Mouse (Mus musculus): Measurements from ENCODE around the gene Dab2. TPM values are rescaled to one million over a fixed set of nuclear protein-coding genes. Genes with fewer than 3 reads are reported as not detected.
A peak's percentile ranks its signal among the peaks of the same experiment; 100 is the strongest.

The Dab2 gene
- polyA plus RNA-seq, 1 experiment from 2014 or later = 77.8 TPM

GRCm38 (mm10) chr15:6298726-6299125 is 862 bp upstream of the Dab2 start:
- no peak overlapping the region for H3K9ac ChIP-seq
- no peak for ATAC-seq (replicated peaks; ENCODE audit: low FRiP score)
- no peak overlapping the region for H3K4me3 ChIP-seq (replicated peaks)
- H3K27me3 ChIP-seq = no peaks in the 10 kb centered on the region
- WGBS = 78% methylated on average over 3 of the region's 3 CpGs
- no peak overlapping the region for H3K4me2 ChIP-seq
- H3K36me3 ChIP-seq = no peaks in the 10 kb centered on the region
- H3K27ac ChIP-seq = no peak overlapping the region
- H3K4me1 ChIP-seq = no peaks in the 10 kb centered on the region
- H3K9me3 ChIP-seq (replicated peaks) = no peaks in the 10 kb centered on the region

GRCm38 (mm10) chr15:6302219-6302618 is 2.6 kb downstream of the Dab2 start:
- Histone ChIP-seq H3K27me3 (no peaks in the 10 kb centered on the region), H3K4me1 (no peaks in the 10 kb centered on the region), H3K9ac (no peak overlapping the region), H3K4me2 (no peak overlapping the region), H3K9me3 (replicated peaks) (no peaks in the 10 kb centered on the region), H3K4me3 (replicated peaks) (no peak overlapping the region), H3K27ac (no peak overlapping the region), H3K36me3 (no peaks in the 10 kb centered on the region)
- no peak for ATAC-seq (replicated peaks; ENCODE audit: low FRiP score)
- 71% methylated on average over 4 of the region's 4 CpGs for WGBS

DNA sequence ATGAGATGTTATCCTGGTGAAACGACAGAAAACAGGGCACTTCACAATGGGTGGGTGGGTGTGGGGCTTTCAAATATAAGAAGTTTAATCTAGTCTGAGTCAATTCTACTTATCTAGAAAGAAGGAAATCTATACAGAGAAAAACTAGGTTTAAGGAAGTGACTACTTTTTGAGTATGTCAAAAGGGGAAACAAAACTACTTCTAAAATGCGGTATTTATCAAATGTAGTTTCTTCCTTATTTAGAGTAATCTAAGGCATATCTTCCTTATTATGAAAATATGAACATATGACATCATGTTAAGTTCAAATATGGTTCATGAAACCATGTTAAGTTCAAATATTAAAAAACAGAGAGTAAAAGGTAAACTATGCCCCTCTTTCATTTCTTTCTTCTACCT is 4.2 kb downstream of the Dab2 start:
- Histone ChIP-seq H3K9me3 (replicated peaks) (no peaks in the 10 kb centered on the region), H3K27me3 (no peaks in the 10 kb centered on the region), H3K36me3 (no peaks in the 10 kb centered on the region), H3K27ac (no peak overlapping the region), H3K4me2 (no peak overlapping the region), H3K4me3 (replicated peaks) (no peak overlapping the region), H3K9ac (no peak overlapping the region), H3K4me1 (no peaks in the 10 kb centered on the region)
- 72% methylated on average over 2 of the region's 2 CpGs for WGBS
- no peak for ATAC-seq (replicated peaks; ENCODE audit: low FRiP score)

- 0 out of 2 replicates have a peak, but pooled peaks cover 5% of the 10 kb centered on the region for H3K4me1 ChIP-seq
- H3K36me3 ChIP-seq = no peaks in the 10 kb centered on the region
- no peaks in the 10 kb centered on the region for H3K9me3 ChIP-seq (replicated peaks)
- H3K4me2 ChIP-seq = no peak overlapping the region
- no peak overlapping the region for H3K27ac ChIP-seq
- no peak overlapping the region for H3K9ac ChIP-seq
- 70% methylated on average over 3 of the region's 3 CpGs for WGBS
- no peak for ATAC-seq (replicated peaks; ENCODE audit: low FRiP score)
- H3K27me3 ChIP-seq = no peaks in the 10 kb centered on the region
- no peak overlapping the region for H3K4me3 ChIP-seq (replicated peaks)
These were observed 10.0 kb downstream of the Dab2 start for GRCm38 (mm10) chr15:6309633-6310032.

- H3K4me3 ChIP-seq (replicated peaks) = no peak overlapping the region
- no peaks in the 10 kb centered on the region for H3K9me3 ChIP-seq (replicated peaks)
- no peaks in the 10 kb centered on the region for H3K27me3 ChIP-seq
- 0 out of 2 replicates have a peak, but pooled peaks cover 5% of the 10 kb centered on the region for H3K4me1 ChIP-seq
- no peaks in the 10 kb centered on the region for H3K36me3 ChIP-seq
- H3K4me2 ChIP-seq = no peak overlapping the region
- H3K9ac ChIP-seq = no peak overlapping the region
- no peak overlapping the region for H3K27ac ChIP-seq
- 0 out of 2 replicates have a peak, but pooled peaks have one; percentile 22 for ATAC-seq (replicated peaks; ENCODE audit: low FRiP score)
- 65% methylated on average over 4 of the region's 4 CpGs for WGBS
These were observed 10.8 kb downstream of the Dab2 start for GRCm38 (mm10) chr15:6310417-6310816.

DNA sequence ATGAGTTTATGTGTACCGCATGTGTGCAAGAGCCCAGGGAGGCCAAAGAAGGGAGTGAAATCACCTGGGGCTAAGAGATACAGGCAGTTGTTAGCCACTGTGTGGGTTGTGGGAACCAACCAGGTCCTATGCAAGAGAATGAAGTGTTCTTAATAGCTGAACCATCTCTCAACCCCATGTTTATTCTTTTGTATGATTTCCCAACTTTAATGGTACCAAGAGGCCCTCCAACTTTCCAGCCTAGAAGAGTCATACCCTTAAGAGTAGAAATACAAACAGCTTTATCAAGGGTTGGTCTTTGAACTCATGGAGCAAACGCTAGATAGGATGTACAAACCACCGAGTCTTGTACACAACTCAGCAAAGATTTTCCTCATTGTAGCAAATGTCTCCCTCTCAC is 12.8 kb downstream of the Dab2 start:
- Histone ChIP-seq H3K4me2 (no peak overlapping the region), H3K27me3 (no peaks in the 10 kb centered on the region), H3K4me1 (0 out of 2 replicates have a peak, but pooled peaks cover 5% of the 10 kb centered on the region), H3K9ac (no peak overlapping the region), H3K27ac (no peak overlapping the region), H3K4me3 (replicated peaks) (no peak overlapping the region), H3K9me3 (replicated peaks) (no peaks in the 10 kb centered on the region), H3K36me3 (no peaks in the 10 kb centered on the region)
- ATAC-seq (replicated peaks; ENCODE audit: low FRiP score) = no peak
- 84% methylated on average over 3 of the region's 3 CpGs for WGBS

GRCm38 (mm10) chr15:6319352-6319751 is 19.8 kb downstream of the Dab2 start:
- Histone ChIP-seq H3K4me1 (peaks cover 23% of the 10 kb centered on the region), H3K4me3 (replicated peaks) (no peak overlapping the region)

GRCm38 (mm10) chr15:6320501-6320900 is 20.9 kb downstream of the Dab2 start:
- peak overlapping the region; percentile 82 for H3K27ac ChIP-seq
- 30% methylated on average over 5 of the region's 5 CpGs for WGBS
- no peak overlapping the region for H3K4me3 ChIP-seq (replicated peaks)
- no peaks in the 10 kb centered on the region for H3K27me3 ChIP-seq
- peaks cover 23% of the 10 kb centered on the region for H3K4me1 ChIP-seq
- no peak for ATAC-seq (replicated peaks; ENCODE audit: low FRiP score)
- H3K9me3 ChIP-seq (replicated peaks) = no peaks in the 10 kb centered on the region
- H3K9ac ChIP-seq = no peak overlapping the region
- H3K4me2 ChIP-seq = no peak overlapping the region
- no peaks in the 10 kb centered on the region for H3K36me3 ChIP-seq

More at GRCm38 (mm10) chr15:6319352-6319751, 19.8 kb downstream of the Dab2 start:
- no peak overlapping the region for H3K4me2 ChIP-seq
- no peak overlapping the region for H3K9ac ChIP-seq
- no peak overlapping the region for H3K27ac ChIP-seq
- H3K27me3 ChIP-seq = no peaks in the 10 kb centered on the region
- WGBS = 67% methylated on average over 6 of the region's 6 CpGs
- H3K9me3 ChIP-seq (replicated peaks) = no peaks in the 10 kb centered on the region
- no peaks in the 10 kb centered on the region for H3K36me3 ChIP-seq
- no peak for ATAC-seq (replicated peaks; ENCODE audit: low FRiP score)

DNA sequence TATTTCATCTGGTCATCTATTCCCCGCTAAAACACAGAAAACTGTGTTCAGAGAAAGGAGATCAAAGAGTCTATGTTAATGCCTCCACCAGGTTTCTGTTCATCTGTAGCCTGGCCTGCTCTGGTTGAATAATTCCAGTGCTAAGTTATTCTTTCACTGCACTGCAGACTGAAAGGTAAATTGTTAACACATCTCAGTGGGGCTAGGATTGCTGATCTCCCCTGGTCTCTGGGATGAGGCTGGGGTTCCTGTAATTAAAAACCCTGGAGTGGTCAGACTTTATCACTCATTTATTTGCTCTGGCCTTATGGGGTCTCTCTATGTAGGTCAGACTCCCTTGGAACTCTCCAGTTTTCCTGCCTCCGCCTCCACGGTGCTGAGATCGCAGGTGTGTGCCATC is 21.7 kb downstream of the Dab2 start:
- Histone ChIP-seq H3K4me3 (replicated peaks) (no peak overlapping the region), H3K36me3 (no peaks in the 10 kb centered on the region), H3K27me3 (no peaks in the 10 kb centered on the region), H3K9me3 (replicated peaks) (no peaks in the 10 kb centered on the region), H3K4me2 (no peak overlapping the region), H3K9ac (no peak overlapping the region), H3K4me1 (peaks cover 23% of the 10 kb centered on the region), H3K27ac (peak overlapping the region; percentile 82)
- 54% methylated on average over 4 of the region's 4 CpGs for WGBS
- peak; percentile 94 for ATAC-seq (replicated peaks; ENCODE audit: low FRiP score)

- no peak overlapping the region for H3K4me3 ChIP-seq (replicated peaks)
- H3K9me3 ChIP-seq (replicated peaks) = no peaks in the 10 kb centered on the region
- no peaks in the 10 kb centered on the region for H3K36me3 ChIP-seq
- no peak overlapping the region for H3K9ac ChIP-seq
- H3K27ac ChIP-seq = peak overlapping the region; percentile 82
- ATAC-seq (replicated peaks; ENCODE audit: low FRiP score) = no peak
- 37% methylated on average over 5 of the region's 5 CpGs for WGBS
- H3K4me2 ChIP-seq = no peak overlapping the region
- H3K4me1 ChIP-seq = peaks cover 23% of the 10 kb centered on the region
- H3K27me3 ChIP-seq = no peaks in the 10 kb centered on the region
These were observed 22.7 kb downstream of the Dab2 start for GRCm38 (mm10) chr15:6322311-6322710.

DNA sequence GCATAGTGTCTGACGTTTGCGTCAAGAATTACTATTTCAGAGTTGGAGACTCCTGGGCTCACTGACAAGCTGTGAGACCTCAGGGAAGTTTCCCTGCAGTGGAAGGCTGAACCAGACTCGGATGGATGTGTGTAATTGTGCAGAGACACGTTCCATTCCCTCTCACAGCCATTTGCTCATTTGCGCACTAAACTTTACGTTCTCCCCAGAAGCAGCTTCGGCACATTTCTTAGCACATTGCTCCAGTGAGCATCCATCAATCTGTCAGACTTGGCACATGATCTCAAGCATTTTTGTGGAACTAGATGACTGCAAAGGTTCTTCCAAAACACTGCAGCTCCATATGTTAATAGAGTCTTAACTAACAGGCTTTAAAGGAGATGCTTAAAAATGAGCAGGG is 24.0 kb downstream of the Dab2 start:
- Histone ChIP-seq H3K36me3 (no peaks in the 10 kb centered on the region), H3K4me2 (no peak overlapping the region)
- WGBS = 48% methylated on average over 7 of the region's 7 CpGs

GRCm38 (mm10) chr15:6325443-6325842 is 25.9 kb downstream of the Dab2 start:
- ATAC-seq (replicated peaks; ENCODE audit: low FRiP score) = no peak
- Histone ChIP-seq H3K9me3 (replicated peaks) (no peaks in the 10 kb centered on the region), H3K36me3 (no peaks in the 10 kb centered on the region), H3K9ac (no peak overlapping the region), H3K4me2 (no peak overlapping the region), H3K4me1 (peaks cover 21% of the 10 kb centered on the region), H3K4me3 (replicated peaks) (no peak overlapping the region), H3K27me3 (no peaks in the 10 kb centered on the region), H3K27ac (no peak overlapping the region)
- WGBS = 83% methylated on average over 4 of the region's 4 CpGs

More for the DNA sequence above, 24.0 kb downstream of the Dab2 start:
- Histone ChIP-seq H3K9ac (no peak overlapping the region), H3K27ac (no peak overlapping the region), H3K27me3 (no peaks in the 10 kb centered on the region), H3K4me3 (replicated peaks) (no peak overlapping the region), H3K9me3 (replicated peaks) (no peaks in the 10 kb centered on the region), H3K4me1 (peaks cover 23% of the 10 kb centered on the region)
- ATAC-seq (replicated peaks; ENCODE audit: low FRiP score) = no peak

- H3K27me3 ChIP-seq = no peaks in the 10 kb centered on the region
- ATAC-seq (replicated peaks; ENCODE audit: low FRiP score) = no peak
- H3K27ac ChIP-seq = no peak overlapping the region
- no peak overlapping the region for H3K4me2 ChIP-seq
- peaks cover 16% of the 10 kb centered on the region for H3K4me1 ChIP-seq
- H3K9ac ChIP-seq = no peak overlapping the region
- 85% methylated on average over 4 of the region's 4 CpGs for WGBS
- no peaks in the 10 kb centered on the region for H3K36me3 ChIP-seq
- H3K4me3 ChIP-seq (replicated peaks) = no peak overlapping the region
- H3K9me3 ChIP-seq (replicated peaks) = no peaks in the 10 kb centered on the region
These were observed 26.4 kb downstream of the Dab2 start for GRCm38 (mm10) chr15:6326011-6326410.

All from kidney, embryonic 15.5 days (tissue).